Mouse (Mus musculus): ENCODE data around the gene Sdhaf4. TPM values are rescaled to one million over a fixed set of nuclear protein-coding genes. Genes with fewer than 3 reads are reported as not detected.

Gene Sdhaf4
- polyA plus RNA-seq (2014; fragmentation: Nextera tagmentation; extraction: Ambion mirVana), result 78.8 and 94.8 TPM in 2 replicates

DNA sequence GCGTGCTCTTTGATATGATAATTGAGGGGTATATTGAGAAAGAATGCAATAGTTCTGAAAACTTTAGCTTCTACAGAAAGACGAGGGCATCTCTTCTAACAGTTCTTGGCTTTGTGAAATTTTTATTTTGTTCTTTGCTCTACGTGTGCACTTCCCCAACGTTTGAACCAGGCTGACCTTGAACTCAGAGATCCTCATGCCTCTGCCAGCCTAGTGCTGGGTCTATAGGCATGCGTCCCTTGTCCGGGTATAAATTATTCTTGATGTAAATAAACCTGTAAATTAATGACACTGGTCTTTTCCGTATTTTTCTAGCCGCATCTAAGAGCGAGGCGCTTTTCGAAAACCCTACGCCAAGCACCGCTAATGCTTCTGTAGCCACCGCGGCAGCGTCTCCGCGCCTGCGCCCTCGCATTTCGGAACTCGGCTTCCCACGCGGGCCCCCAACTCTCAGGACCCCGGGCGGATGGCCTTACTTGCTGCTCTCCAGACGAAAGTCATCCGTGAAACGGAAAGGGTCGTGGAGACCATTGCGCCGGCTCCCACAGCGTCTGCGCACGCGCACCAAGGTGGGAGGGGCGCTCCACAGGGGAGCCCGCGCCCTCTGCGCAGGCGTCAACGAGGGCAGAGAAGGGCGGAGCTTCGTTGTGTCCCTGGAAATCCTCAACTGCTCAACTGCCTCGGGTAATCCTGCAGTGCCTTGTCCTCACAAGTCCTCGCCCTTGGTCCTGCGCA is at the start of gene Sdhaf4:
Gene Sdhaf4, minus strand, starts transcription at position 587 of the 735 bp plus-strand sequence.
- 2% methylated on average over 47 of the region's 47 CpGs for WGBS
- DNase-seq (ENCODE audit: low spot score) (peak; percentile 97), ATAC-seq (ENCODE audit: low FRiP score) (peak; percentile 96)
- Histone ChIP-seq H3K9me3 (ENCODE audit: control insufficient read depth, low read length) (no peaks in the 10 kb centered on the region), H3K4me1 (replicated peaks; ENCODE audit: control insufficient read depth, insufficient read depth, low read length) (no peaks in the 10 kb centered on the region), H3K4me2 (replicated peaks; ENCODE audit: low read depth, low read length) (peak within 1 kb of the TSS; percentile 52), H3K27me3 (ENCODE audit: control insufficient read depth, insufficient read depth, low read length) (no peaks in the 10 kb centered on the region), H3K36me3 (ENCODE audit: control insufficient read depth, insufficient read depth, low read length) (no peaks in the 10 kb centered on the region), H3K9ac (ENCODE audit: low read depth, low read length) (peak within 1 kb of the TSS; percentile 81), H3K27ac (ENCODE audit: low read depth, low read length) (peak within 1 kb of the TSS; percentile 86), H3K4me3 (ENCODE audit: low read depth, low read length) (peak within 1 kb of the TSS; percentile 60)

DNA sequence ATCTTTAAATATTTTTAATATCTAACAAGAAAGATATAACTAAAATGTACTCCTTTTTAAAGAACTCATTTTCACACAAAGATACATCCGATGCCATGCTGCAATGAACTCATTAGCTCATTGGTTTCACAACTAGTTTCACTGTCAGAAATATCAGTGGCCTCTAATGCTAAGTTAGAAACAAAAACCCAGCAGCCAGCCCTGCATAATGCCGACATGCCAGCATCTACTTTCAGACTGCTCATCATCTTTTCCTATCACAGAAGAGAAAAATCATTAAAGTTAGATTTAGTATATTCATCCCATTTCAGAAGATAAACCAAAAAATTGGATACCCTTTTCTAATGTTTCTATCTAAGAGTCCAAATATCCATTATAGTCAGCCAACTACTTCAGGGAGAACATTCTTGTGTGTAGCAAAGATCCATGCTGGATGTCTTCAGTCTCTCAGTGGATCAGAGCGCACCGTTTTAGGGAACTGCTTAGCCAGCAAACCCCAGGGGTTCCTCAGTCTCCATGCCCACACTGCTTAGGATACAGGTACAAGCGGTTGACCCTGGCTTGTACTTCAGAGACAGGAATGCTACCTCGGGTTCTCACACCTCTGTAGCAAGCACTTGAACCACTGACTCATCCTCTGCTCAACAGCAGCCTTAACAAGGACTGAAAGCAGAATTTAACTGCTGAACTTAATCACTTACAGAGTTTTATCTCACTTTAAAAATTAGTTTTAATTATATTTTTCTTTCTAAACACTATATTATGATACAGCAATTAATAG is 41.5 kb upstream of the Sdhaf4 start:
- H3K9ac ChIP-seq (ENCODE audit: low read depth, low read length), result no peak overlapping the region
- no peaks in the 10 kb centered on the region for H3K36me3 ChIP-seq (ENCODE audit: control insufficient read depth, insufficient read depth, low read length)
- no peak overlapping the region for H3K4me3 ChIP-seq (ENCODE audit: low read depth, low read length)
- H3K9me3 ChIP-seq (ENCODE audit: control insufficient read depth, low read length), result no peaks in the 10 kb centered on the region
- H3K27ac ChIP-seq (ENCODE audit: low read depth, low read length), result no peak overlapping the region
- no peak for ATAC-seq (ENCODE audit: low FRiP score)
- WGBS, result 73% methylated on average over 6 of the region's 6 CpGs
- H3K4me2 ChIP-seq (replicated peaks; ENCODE audit: low read depth, low read length), result no peak overlapping the region
- H3K27me3 ChIP-seq (ENCODE audit: control insufficient read depth, insufficient read depth, low read length), result no peaks in the 10 kb centered on the region
- DNase-seq (ENCODE audit: low spot score), result no peak
- no peaks in the 10 kb centered on the region for H3K4me1 ChIP-seq (replicated peaks; ENCODE audit: control insufficient read depth, insufficient read depth, low read length)

DNA sequence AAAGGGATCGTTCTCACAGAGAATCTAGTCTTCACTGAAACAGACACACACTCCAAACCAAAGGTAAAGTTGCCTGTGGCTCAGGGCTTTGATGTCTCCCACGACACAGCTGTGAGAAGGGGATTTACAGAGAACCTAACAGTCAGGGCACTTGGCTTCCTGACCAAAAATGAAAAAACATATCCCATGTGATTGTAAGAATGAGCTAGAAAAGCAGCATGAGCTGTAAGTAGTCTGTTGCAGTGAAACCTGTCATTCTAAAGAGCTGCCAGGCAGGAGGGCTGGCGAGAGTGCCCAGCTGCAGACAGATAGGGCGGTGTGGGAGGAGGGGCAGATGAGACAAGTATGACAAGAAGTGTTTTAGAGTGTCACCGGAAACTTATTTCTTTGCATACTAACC is 40.2 kb upstream of the Sdhaf4 start:
- no peak overlapping the region for H3K4me2 ChIP-seq (replicated peaks; ENCODE audit: low read depth, low read length)
- DNase-seq (ENCODE audit: low spot score) (no peak), ATAC-seq (ENCODE audit: low FRiP score) (no peak)
- H3K27me3 ChIP-seq (ENCODE audit: control insufficient read depth, insufficient read depth, low read length), result no peaks in the 10 kb centered on the region
- no peaks in the 10 kb centered on the region for H3K36me3 ChIP-seq (ENCODE audit: control insufficient read depth, insufficient read depth, low read length)
- 84% methylated on average over 5 of the region's 5 CpGs for WGBS
- no peaks in the 10 kb centered on the region for H3K4me1 ChIP-seq (replicated peaks; ENCODE audit: control insufficient read depth, insufficient read depth, low read length)
- no peak overlapping the region for H3K9ac ChIP-seq (ENCODE audit: low read depth, low read length)
- no peaks in the 10 kb centered on the region for H3K9me3 ChIP-seq (ENCODE audit: control insufficient read depth, low read length)
- no peak overlapping the region for H3K27ac ChIP-seq (ENCODE audit: low read depth, low read length)
- no peak overlapping the region for H3K4me3 ChIP-seq (ENCODE audit: low read depth, low read length)

DNA sequence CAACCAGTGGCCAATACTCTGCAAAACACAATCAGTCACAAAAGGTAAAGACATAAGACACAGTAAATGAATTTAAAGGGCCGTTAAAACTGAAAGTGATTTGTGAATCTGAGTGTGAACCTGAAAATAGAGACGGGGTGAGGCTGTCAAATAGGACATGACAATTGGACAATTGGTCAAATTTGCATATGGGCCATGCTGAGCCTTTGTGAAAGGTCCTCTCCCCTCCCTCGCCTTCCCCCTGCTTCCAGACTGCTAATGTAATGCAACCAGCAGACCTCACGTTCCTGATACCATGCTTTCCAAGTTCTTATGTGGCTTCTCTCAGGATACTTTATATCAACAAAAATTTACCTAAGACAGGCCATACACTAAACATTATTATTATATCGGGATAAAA is 37.6 kb upstream of the Sdhaf4 start:
- DNase-seq (ENCODE audit: low spot score), result peak; percentile 37

DNA sequence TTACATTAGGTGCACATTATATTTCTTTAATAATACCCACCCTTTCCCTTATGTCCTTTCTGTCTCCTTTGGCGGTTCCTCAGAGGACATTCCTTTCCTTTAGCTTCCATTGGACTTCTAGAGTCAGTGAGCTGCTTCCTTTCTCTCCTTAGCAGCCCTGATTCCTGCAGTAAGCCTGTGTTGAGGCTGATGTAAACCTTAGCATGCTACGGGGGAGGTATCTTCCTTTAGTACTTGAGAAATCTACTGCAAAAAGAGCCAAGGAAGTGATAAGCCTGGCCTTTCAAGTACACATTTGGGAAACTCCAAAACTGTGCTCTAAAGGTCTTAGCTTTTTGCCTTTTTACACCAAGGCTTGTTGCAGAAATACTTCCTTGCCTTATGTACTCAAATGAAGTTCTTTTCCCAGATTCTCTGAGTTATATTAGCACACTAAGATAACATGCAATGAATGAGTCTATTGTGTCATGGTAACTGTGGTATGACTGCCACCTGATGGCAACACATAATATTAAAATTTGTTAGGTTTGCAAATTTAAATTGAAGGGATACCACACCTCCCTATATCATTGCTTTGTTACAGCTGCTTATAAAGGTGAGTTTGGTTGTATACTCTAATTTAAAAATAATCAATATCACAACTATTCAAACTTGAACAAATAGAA is 28.4 kb upstream of the Sdhaf4 start:
- Histone ChIP-seq H3K36me3 (ENCODE audit: control insufficient read depth, insufficient read depth, low read length) (no peaks in the 10 kb centered on the region), H3K27ac (ENCODE audit: low read depth, low read length) (no peak overlapping the region), H3K4me1 (replicated peaks; ENCODE audit: control insufficient read depth, insufficient read depth, low read length) (no peaks in the 10 kb centered on the region), H3K4me3 (ENCODE audit: low read depth, low read length) (no peak overlapping the region), H3K4me2 (replicated peaks; ENCODE audit: low read depth, low read length) (no peak overlapping the region), H3K27me3 (ENCODE audit: control insufficient read depth, insufficient read depth, low read length) (no peaks in the 10 kb centered on the region), H3K9ac (ENCODE audit: low read depth, low read length) (no peak overlapping the region), H3K9me3 (ENCODE audit: control insufficient read depth, low read length) (no peaks in the 10 kb centered on the region)
- DNase-seq (ENCODE audit: low spot score), result no peak
- no peak for ATAC-seq (ENCODE audit: low FRiP score)
- WGBS, result 90% methylated on average over 2 of the region's 2 CpGs

More for the DNA sequence above, 37.6 kb upstream of the Sdhaf4 start:
- Histone ChIP-seq H3K4me3 (ENCODE audit: low read depth, low read length) (no peak overlapping the region), H3K9me3 (ENCODE audit: control insufficient read depth, low read length) (no peaks in the 10 kb centered on the region), H3K27ac (ENCODE audit: low read depth, low read length) (no peak overlapping the region), H3K4me2 (replicated peaks; ENCODE audit: low read depth, low read length) (no peak overlapping the region), H3K27me3 (ENCODE audit: control insufficient read depth, insufficient read depth, low read length) (no peaks in the 10 kb centered on the region), H3K4me1 (replicated peaks; ENCODE audit: control insufficient read depth, insufficient read depth, low read length) (no peaks in the 10 kb centered on the region), H3K9ac (ENCODE audit: low read depth, low read length) (no peak overlapping the region), H3K36me3 (ENCODE audit: control insufficient read depth, insufficient read depth, low read length) (no peaks in the 10 kb centered on the region)
- ATAC-seq (ENCODE audit: low FRiP score), result peak; percentile 59; the same call in 1 of the 2 replicates
- WGBS, result 45% methylated on average over 5 of the region's 5 CpGs

DNA sequence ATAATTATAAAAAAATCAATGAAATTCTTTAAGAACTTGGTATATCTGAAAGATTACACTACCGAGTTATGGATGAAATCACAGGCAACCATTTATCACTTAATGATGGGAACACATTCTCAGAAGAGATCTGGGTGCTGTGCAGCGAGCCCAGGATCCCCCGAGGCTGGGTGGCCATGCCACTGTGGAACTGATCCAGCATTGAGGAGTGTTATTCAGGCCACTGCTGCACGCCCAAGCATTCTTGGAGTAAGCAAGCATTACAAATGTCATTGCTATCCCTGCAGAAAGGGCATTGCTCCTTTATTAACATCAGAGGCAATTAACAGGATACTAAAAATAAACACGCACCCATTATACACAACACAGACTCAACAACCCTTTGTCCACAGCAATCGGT is 5.4 kb upstream of the Sdhaf4 start:
- no peak overlapping the region for H3K27ac ChIP-seq (ENCODE audit: low read depth, low read length)
- H3K9ac ChIP-seq (ENCODE audit: low read depth, low read length), result no peak overlapping the region
- no peaks in the 10 kb centered on the region for H3K9me3 ChIP-seq (ENCODE audit: control insufficient read depth, low read length)
- 96% methylated on average over 6 of the region's 6 CpGs for WGBS
- DNase-seq (ENCODE audit: low spot score), result no peak
- H3K4me2 ChIP-seq (replicated peaks; ENCODE audit: low read depth, low read length), result no peak overlapping the region
- H3K27me3 ChIP-seq (ENCODE audit: control insufficient read depth, insufficient read depth, low read length), result no peaks in the 10 kb centered on the region
- no peak for ATAC-seq (ENCODE audit: low FRiP score)
- no peaks in the 10 kb centered on the region for H3K36me3 ChIP-seq (ENCODE audit: control insufficient read depth, insufficient read depth, low read length)
- H3K4me1 ChIP-seq (replicated peaks; ENCODE audit: control insufficient read depth, insufficient read depth, low read length), result no peaks in the 10 kb centered on the region
- H3K4me3 ChIP-seq (ENCODE audit: low read depth, low read length), result no peak overlapping the region

DNA sequence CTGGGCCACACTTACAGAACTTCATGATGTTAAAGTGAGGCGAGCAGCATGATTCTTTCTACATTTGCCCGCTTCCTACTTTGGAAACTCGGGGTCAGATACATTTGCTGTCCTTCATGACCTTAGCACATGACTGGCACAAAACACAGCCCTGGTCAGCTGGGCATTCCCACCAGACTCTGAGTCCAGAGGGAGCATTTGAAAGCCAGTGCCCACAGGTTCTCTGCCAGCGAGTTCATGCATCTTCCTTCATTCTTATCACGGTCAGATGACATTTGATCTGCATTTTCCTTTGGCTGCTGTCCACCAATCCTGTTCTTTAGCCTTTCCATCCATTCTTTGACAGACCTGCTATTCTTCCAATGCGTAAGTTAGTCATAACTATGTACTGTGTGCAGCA is 4.6 kb upstream of the Sdhaf4 start:
- H3K27ac ChIP-seq (ENCODE audit: low read depth, low read length), result no peak overlapping the region
- no peaks in the 10 kb centered on the region for H3K27me3 ChIP-seq (ENCODE audit: control insufficient read depth, insufficient read depth, low read length)
- WGBS, result 94% methylated on average over 6 of the region's 6 CpGs
- DNase-seq (ENCODE audit: low spot score) (no peak), ATAC-seq (ENCODE audit: low FRiP score) (no peak)
- H3K4me2 ChIP-seq (replicated peaks; ENCODE audit: low read depth, low read length), result no peak overlapping the region
- no peaks in the 10 kb centered on the region for H3K4me1 ChIP-seq (replicated peaks; ENCODE audit: control insufficient read depth, insufficient read depth, low read length)
- no peak overlapping the region for H3K9ac ChIP-seq (ENCODE audit: low read depth, low read length)
- H3K36me3 ChIP-seq (ENCODE audit: control insufficient read depth, insufficient read depth, low read length), result no peaks in the 10 kb centered on the region
- no peaks in the 10 kb centered on the region for H3K9me3 ChIP-seq (ENCODE audit: control insufficient read depth, low read length)
- no peak overlapping the region for H3K4me3 ChIP-seq (ENCODE audit: low read depth, low read length)

DNA sequence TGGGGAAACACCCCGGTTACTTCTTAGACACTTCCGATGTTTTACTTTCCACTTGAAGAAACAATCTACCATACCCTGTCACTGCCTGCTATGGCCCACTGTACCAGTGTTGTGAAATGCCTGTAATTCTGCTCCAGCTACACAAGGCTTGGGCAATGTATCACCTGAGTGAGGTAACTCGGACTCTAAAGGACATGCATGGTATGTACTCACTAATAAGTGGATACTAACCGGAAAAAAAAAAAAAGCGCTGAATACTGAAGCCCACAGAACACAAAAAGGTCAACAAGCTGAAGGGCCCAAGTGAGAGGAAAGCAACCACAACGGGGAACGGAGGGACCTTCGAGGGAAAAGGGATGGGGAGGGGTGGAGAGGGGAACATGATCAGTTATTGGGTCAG is 2.2 kb upstream of the Sdhaf4 start:
- Histone ChIP-seq H3K27ac (ENCODE audit: low read depth, low read length) (no peak overlapping the region), H3K4me1 (replicated peaks; ENCODE audit: control insufficient read depth, insufficient read depth, low read length) (no peaks in the 10 kb centered on the region), H3K9me3 (ENCODE audit: control insufficient read depth, low read length) (no peaks in the 10 kb centered on the region), H3K36me3 (ENCODE audit: control insufficient read depth, insufficient read depth, low read length) (no peaks in the 10 kb centered on the region), H3K4me3 (ENCODE audit: low read depth, low read length) (no peak overlapping the region), H3K4me2 (replicated peaks; ENCODE audit: low read depth, low read length) (no peak overlapping the region), H3K9ac (ENCODE audit: low read depth, low read length) (no peak overlapping the region), H3K27me3 (ENCODE audit: control insufficient read depth, insufficient read depth, low read length) (no peaks in the 10 kb centered on the region)
- DNase-seq (ENCODE audit: low spot score), result no peak
- WGBS, result 87% methylated on average over 8 of the region's 8 CpGs
- no peak for ATAC-seq (ENCODE audit: low FRiP score)
